Mouse (Mus musculus) thymus, adult 2 months (tissue): ENCODE measurements around the gene Begain.

ENCODE experiments used
- CTCF ChIP-seq: fragments of 200-500 bp; IDR thresholded peaks from 2 replicates; pipeline ENCODE4 v1.5.1; 2012; ENCODE audit warnings: mild to moderate bottlenecking, control low read depth, low read length, moderate library complexity, borderline replicate concordance; ENCODE audit not compliant: control insufficient read depth, poor library complexity, insufficient read depth; ENCODE audit errors: extremely low read depth
- POLR2A ChIP-seq: fragments of 200-500 bp; IDR thresholded peaks from 2 replicates; pipeline ENCODE4 v1.6.1; 2012; ENCODE audit warnings: mild to moderate bottlenecking, low read length, control low read depth, moderate library complexity; ENCODE audit not compliant: control insufficient read depth, poor library complexity, insufficient read depth; ENCODE audit errors: extremely low read depth

DNA sequence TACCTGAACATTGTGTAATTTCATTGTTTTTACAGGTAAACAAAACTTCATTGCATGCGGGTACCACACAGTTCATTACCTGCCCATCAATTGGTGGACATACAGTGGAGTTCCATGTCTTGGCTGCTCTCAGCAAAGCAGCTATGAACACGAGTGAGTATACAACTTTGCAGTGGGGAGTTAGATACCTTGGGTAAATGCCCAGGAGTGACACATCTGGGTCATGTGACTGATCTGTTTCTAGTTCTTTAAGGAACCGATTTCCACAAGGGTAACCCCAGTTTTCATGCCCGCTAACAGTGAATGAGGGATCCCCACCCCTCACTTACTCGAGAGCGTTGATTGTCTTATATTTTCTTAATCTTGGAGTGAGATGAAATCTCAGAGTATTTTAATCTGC is 9.0 kb upstream of the Begain start:
- TF ChIP-seq POLR2A (no peak), CTCF (no peak)
